ENCODE assay signal across 20 mouse cellular contexts in genomic region chr11:24402127-24402526, GRCm38 (mm10).
DNase-seq lines count a peak whose midpoint lies in the region; ATAC-seq and TF ChIP-seq lines count a peak whose summit lies in the region.
"Had no signal": no experiment of that assay in that cellular context is flagged by ENCODE, and none has a peak within 500 bp of the region (broad histone marks: within the 10 kb centered on the region; RNA-seq: fewer than 3 reads in every experiment).

No protein-coding gene starts in this region.

- no peaks in the 10 kb centered on the region for H3K36me3 ChIP-seq in heart, embryonic 12.5 days
- no peaks in the 10 kb centered on the region for H3K36me3 ChIP-seq in intestine, embryonic 15.5 days
- no peaks in the 10 kb centered on the region for H3K36me3 ChIP-seq in splenic B cell, adult 2 months (ENCODE audit: control insufficient read depth, insufficient read depth, low read length, poor library complexity, severe bottlenecking)
- no peaks in the 10 kb centered on the region for H3K36me3 ChIP-seq in lung, postnatal 0 days (ENCODE audit: insufficient read depth, low read length)
- H3K36me3 ChIP-seq: embryonic facial prominence, embryonic 15.5 days; forebrain, embryonic 15.5 days; hindbrain, embryonic 13.5 days had no signal

- TF ChIP-seq CTCF in lung, postnatal 0 days (IDR thresholded peaks at IDR 0.05) = no peak

- H3K9me3 ChIP-seq in heart, embryonic 12.5 days (replicated peaks) = no peaks in the 10 kb centered on the region
- no peaks in the 10 kb centered on the region for H3K9me3 ChIP-seq in intestine, embryonic 15.5 days
- no peaks in the 10 kb centered on the region for H3K9me3 ChIP-seq in lung, postnatal 0 days (ENCODE audit: low read length)
- H3K9me3 ChIP-seq: embryonic facial prominence, embryonic 15.5 days; forebrain, embryonic 15.5 days; hindbrain, embryonic 13.5 days had no signal

- intact Hi-C loops in heart, postnatal 10 days (cut with DNase I) = loop anchor here (10.0 kb wide), 1 partner anchor 317 kb away; no protein-coding TSS in a partner anchor

- H3K4me2 ChIP-seq in heart, embryonic 12.5 days = no peak overlapping the region
- H3K4me2 ChIP-seq in intestine, embryonic 15.5 days (replicated peaks) = no peak overlapping the region
- no peak overlapping the region for H3K4me2 ChIP-seq in lung, postnatal 0 days (replicated peaks; ENCODE audit: low read depth, low read length)
- H3K4me2 ChIP-seq: embryonic facial prominence, embryonic 15.5 days; forebrain, embryonic 15.5 days; hindbrain, embryonic 13.5 days had no signal

- TF ChIP-seq EP300 in lung, postnatal 0 days (IDR thresholded peaks at IDR 0.05) = no peak

- 55% methylated on average over 3 of the region's 3 CpGs for WGBS in heart, embryonic 12.5 days
- 46% methylated on average over 3 of the region's 3 CpGs for WGBS in intestine, embryonic 15.5 days
- 32% methylated on average over 3 of the region's 3 CpGs for WGBS in lung, postnatal 0 days

- no peaks in the 10 kb centered on the region for H3K4me1 ChIP-seq in heart, embryonic 12.5 days (replicated peaks)
- H3K4me1 ChIP-seq in intestine, embryonic 15.5 days (replicated peaks) = no peaks in the 10 kb centered on the region
- H3K4me1 ChIP-seq in lung, postnatal 0 days (ENCODE audit: insufficient read depth, low read depth, low read length) = no peaks in the 10 kb centered on the region
- H3K4me1 ChIP-seq: embryonic facial prominence, embryonic 15.5 days; forebrain, embryonic 15.5 days; hindbrain, embryonic 13.5 days had no signal

- H3K9ac ChIP-seq in heart, embryonic 12.5 days = no peak overlapping the region
- no peak overlapping the region for H3K9ac ChIP-seq in intestine, embryonic 15.5 days
- no peak overlapping the region for H3K9ac ChIP-seq in lung, postnatal 0 days (replicated peaks; ENCODE audit: low read depth)
- H3K9ac ChIP-seq: embryonic facial prominence, embryonic 15.5 days; forebrain, embryonic 15.5 days; hindbrain, embryonic 13.5 days had no signal

- H3K27me3 ChIP-seq in heart, embryonic 12.5 days (replicated peaks) = no peaks in the 10 kb centered on the region
- no peaks in the 10 kb centered on the region for H3K27me3 ChIP-seq in intestine, embryonic 15.5 days (replicated peaks)
- no peaks in the 10 kb centered on the region for H3K27me3 ChIP-seq in splenic B cell, adult 2 months (ENCODE audit: control insufficient read depth, insufficient read depth, low read length, poor library complexity, severe bottlenecking)
- H3K27me3 ChIP-seq in lung, postnatal 0 days (replicated peaks; ENCODE audit: insufficient read depth, low read length) = no peaks in the 10 kb centered on the region
- H3K27me3 ChIP-seq: embryonic facial prominence, embryonic 15.5 days; forebrain, embryonic 15.5 days; hindbrain, embryonic 13.5 days had no signal

- peak; percentile 4 to 5 for DNase-seq in heart, postnatal 10 days
- DNase-seq in fat pad, adult 2 months (ENCODE audit: extremely low read depth, low read depth, low spot score) = peak; percentile 51
- DNase-seq in splenic B cell, adult 2 months (ENCODE audit: low read depth, low spot score) = peak; percentile 13
- no peak for DNase-seq in kidney, postnatal 25 days
- DNase-seq in lung, postnatal 0 days (ENCODE audit: low spot score) = no peak
- DNase-seq: adrenal gland, adult 8-10 months; cerebellum, adult 18-20 months; cerebellum, postnatal 10 days; embryo, embryonic 11 days; gastrocnemius, postnatal 14 days; heart, postnatal 4 days; kidney, adult 11 months; kidney, adult 9 months had no signal

- no peak overlapping the region for H3K4me3 ChIP-seq in heart, embryonic 12.5 days
- H3K4me3 ChIP-seq in intestine, embryonic 15.5 days (replicated peaks) = no peak overlapping the region
- H3K4me3 ChIP-seq in lung, postnatal 0 days (ENCODE audit: low read depth, low read length) = no peak overlapping the region
- H3K4me3 ChIP-seq: embryonic facial prominence, embryonic 15.5 days; erythroblast, embryonic 14.5 days; forebrain, embryonic 15.5 days; hindbrain, embryonic 13.5 days had no signal

- H3K27ac ChIP-seq in heart, embryonic 12.5 days (ENCODE audit: poor library complexity, severe bottlenecking) = no peak overlapping the region
- no peak overlapping the region for H3K27ac ChIP-seq in intestine, embryonic 15.5 days
- H3K27ac ChIP-seq in lung, postnatal 0 days (ENCODE audit: low read length) = no peak overlapping the region
- H3K27ac ChIP-seq: embryonic facial prominence, embryonic 15.5 days; forebrain, embryonic 15.5 days; hindbrain, embryonic 13.5 days; hindbrain, postnatal 0 days had no signal

- ATAC-seq in heart, embryonic 12.5 days (ENCODE audit: insufficient number of reproducible peaks, low FRiP score) = no peak
- peak; percentile 27 for ATAC-seq in intestine, embryonic 15.5 days
- ATAC-seq in lung, postnatal 0 days = no peak
- ATAC-seq: forebrain, embryonic 15.5 days; hindbrain, postnatal 0 days had no signal

Comparison
In these comparisons a context has a peak if more than half of its experiments do, and no peak if none do; other contexts are left out.
1. DNase-seq: peak in heart, postnatal 10 days (2 of 2), fat pad, adult 2 months (single experiment) and splenic B cell, adult 2 months (single experiment); none in kidney, postnatal 25 days (0 of 2) and lung, postnatal 0 days (single experiment).